Mouse (Mus musculus) hindbrain, embryonic 11.5 days (tissue): ENCODE results near the gene Fstl4. TPM values are rescaled to one million over a fixed set of nuclear protein-coding genes. Genes with fewer than 3 reads are reported as not detected.

Experiments used
- ATAC-seq: fragments of 200-750 bp; cut with Nextera tagmentation; 2 replicates; pipeline ENCODE4 v1.8.0; 2017; ENCODE audit warnings: mild to moderate bottlenecking, moderate TSS enrichment, moderate library complexity; ENCODE audit not compliant: low FRiP score
- DNase-seq: peaks from one replicate; pipeline ENCODE4 v3.0.0-alpha.2; 2015; ENCODE audit warnings: low spot score
- H3K27ac ChIP-seq: fragments of 300-500 bp; sonication (generic); 2 replicates; pipeline ENCODE4 v1.5.1; 2014; ENCODE audit warnings: mild to moderate bottlenecking, low read depth, low read length
- H3K27me3 ChIP-seq: fragments of 300-500 bp; sonication (generic); 2 replicates; pipeline ENCODE4 v1.6.1; 2014; ENCODE audit warnings: mild to moderate bottlenecking, low read length, moderate library complexity, mixed read lengths; ENCODE audit not compliant: control insufficient read depth, insufficient read depth
- H3K36me3 ChIP-seq: fragments of 300-500 bp; sonication (generic); 2 replicates; pipeline ENCODE4 v1.6.1; 2014; ENCODE audit warnings: mild to moderate bottlenecking, low read length, moderate library complexity, mixed read lengths; ENCODE audit not compliant: control insufficient read depth, insufficient read depth
- H3K4me1 ChIP-seq: fragments of 300-500 bp; sonication (generic); replicated peaks from 2 replicates; pipeline ENCODE4 v1.6.1; 2014; ENCODE audit warnings: low read length, mixed read lengths; ENCODE audit not compliant: control insufficient read depth, insufficient read depth
- H3K4me2 ChIP-seq: fragments of 300-500 bp; sonication (generic); replicated peaks from 2 replicates; pipeline ENCODE4 v1.6.1; 2014; ENCODE audit warnings: mild to moderate bottlenecking, low read depth, low read length
- H3K4me3 ChIP-seq: fragments of 300-500 bp; sonication (generic); 2 replicates; pipeline ENCODE4 v1.5.1; 2014; ENCODE audit warnings: low read depth, low read length
- H3K9ac ChIP-seq: fragments of 300-500 bp; sonication (generic); 2 replicates; pipeline ENCODE4 v1.6.1; 2014; ENCODE audit warnings: low read depth, low read length
- H3K9me3 ChIP-seq: fragments of 300-500 bp; sonication (generic); 2 replicates; pipeline ENCODE4 v1.6.1; 2016; ENCODE audit warnings: low read length; ENCODE audit not compliant: control insufficient read depth
- WGBS: fragments of 180-500 bp; shearing (Covaris S2); extraction: QIAGEN DNeasy Blood & Tissue Kit; methylation state at CpG from one replicate; pipeline ENCODE4 v1.1.7; 2014; 5-methylcytosine and 5-hydroxymethylcytosine counted together
- polyA plus RNA-seq: library from polyadenylated mRNA; unstranded; fragments of >200 nt; fragmentation: Nextera tagmentation; extraction: Ambion mirVana; gene quantifications from 2 replicates; pipeline ENCODE4 v1.2.1, GENCODE M21; 2014

Gene Fstl4
- polyA plus RNA-seq, 1 experiment from 2014 or later, result 2.1 TPM

- H3K4me1 ChIP-seq, result no peaks in the 10 kb centered on the region; the same call in 1 of the 2 replicates
- ATAC-seq, result no peak
- H3K27me3 ChIP-seq, result no peaks in the 10 kb centered on the region
- no peak overlapping the region for H3K4me3 ChIP-seq
- no peak overlapping the region for H3K9ac ChIP-seq
- H3K4me2 ChIP-seq, result no peak overlapping the region
- H3K9me3 ChIP-seq, result no peaks in the 10 kb centered on the region
- no peak for DNase-seq
- WGBS, result 18% methylated on average over 9 of the region's 9 CpGs
- no peaks in the 10 kb centered on the region for H3K36me3 ChIP-seq
- H3K27ac ChIP-seq, result no peak overlapping the region
Observed at GRCm38 (mm10) chr11:52739187-52739586, 25.2 kb upstream of the Fstl4 start.

GRCm38 (mm10) chr11:52740466-52740865 lies 24.0 kb upstream of the Fstl4 start:
- Histone ChIP-seq H3K36me3 (no peaks in the 10 kb centered on the region), H3K4me3 (no peak overlapping the region), H3K4me1 (no peaks in the 10 kb centered on the region; the same call in 1 of the 2 replicates), H3K9me3 (no peaks in the 10 kb centered on the region), H3K9ac (no peak overlapping the region), H3K27ac (no peak overlapping the region), H3K4me2 (no peak overlapping the region), H3K27me3 (no peaks in the 10 kb centered on the region)
- DNase-seq (no peak), ATAC-seq (no peak)

GRCm38 (mm10) chr11:52743956-52744355 lies 20.5 kb upstream of the Fstl4 start:
- H3K36me3 ChIP-seq, result no peaks in the 10 kb centered on the region
- H3K4me1 ChIP-seq, result no peaks in the 10 kb centered on the region; the same call in 1 of the 2 replicates
- no peak overlapping the region for H3K4me3 ChIP-seq
- no peak overlapping the region for H3K9ac ChIP-seq
- H3K4me2 ChIP-seq, result no peak overlapping the region
- DNase-seq (no peak), ATAC-seq (no peak)
- H3K27ac ChIP-seq, result no peak overlapping the region
- no peaks in the 10 kb centered on the region for H3K9me3 ChIP-seq
- no peaks in the 10 kb centered on the region for H3K27me3 ChIP-seq

GRCm38 (mm10) chr11:52744593-52745450 lies 19.6 kb upstream of the Fstl4 start:
- WGBS, result 67% methylated on average over 9 of the region's 9 CpGs
- Histone ChIP-seq H3K27ac (no peak overlapping the region), H3K36me3 (no peaks in the 10 kb centered on the region), H3K9me3 (no peaks in the 10 kb centered on the region), H3K9ac (no peak overlapping the region), H3K4me2 (no peak overlapping the region), H3K4me3 (no peak overlapping the region), H3K4me1 (no peaks in the 10 kb centered on the region), H3K27me3 (no peaks in the 10 kb centered on the region; the same call in 1 of the 2 replicates)
- DNase-seq (no peak), ATAC-seq (no peak)

GRCm38 (mm10) chr11:52747206-52747605 lies 17.2 kb upstream of the Fstl4 start:
- Histone ChIP-seq H3K4me2 (no peak overlapping the region), H3K27ac (no peak overlapping the region), H3K36me3 (no peaks in the 10 kb centered on the region), H3K9ac (no peak overlapping the region), H3K27me3 (peaks cover 3% of the 10 kb centered on the region; the same call in 1 of the 2 replicates), H3K4me3 (no peak overlapping the region), H3K4me1 (no peaks in the 10 kb centered on the region), H3K9me3 (no peaks in the 10 kb centered on the region)
- 74% methylated on average over 7 of the region's 7 CpGs for WGBS
- no peak for DNase-seq
- ATAC-seq, result no peak

GRCm38 (mm10) chr11:52747766-52748456 lies 16.5 kb upstream of the Fstl4 start:
- Histone ChIP-seq H3K4me3 (no peak overlapping the region), H3K36me3 (no peaks in the 10 kb centered on the region), H3K27me3 (peaks cover 3% of the 10 kb centered on the region; the same call in 1 of the 2 replicates), H3K9me3 (no peaks in the 10 kb centered on the region), H3K4me1 (no peaks in the 10 kb centered on the region), H3K27ac (no peak overlapping the region), H3K9ac (no peak overlapping the region), H3K4me2 (no peak overlapping the region)
- WGBS, result 9% methylated on average over 6 of the region's 6 CpGs
- DNase-seq (no peak), ATAC-seq (no peak)

- H3K27me3 ChIP-seq, result peaks cover 3% of the 10 kb centered on the region; the same call in 1 of the 2 replicates
- H3K4me1 ChIP-seq, result no peaks in the 10 kb centered on the region
- no peaks in the 10 kb centered on the region for H3K9me3 ChIP-seq
- ATAC-seq, result no peak
- H3K27ac ChIP-seq, result no peak overlapping the region
- no peak overlapping the region for H3K4me3 ChIP-seq
- no peaks in the 10 kb centered on the region for H3K36me3 ChIP-seq
- DNase-seq, result no peak
- no peak overlapping the region for H3K9ac ChIP-seq
- no peak overlapping the region for H3K4me2 ChIP-seq
- 85% methylated on average over 6 of the region's 6 CpGs for WGBS
Observed at GRCm38 (mm10) chr11:52749988-52750387, 14.4 kb upstream of the Fstl4 start.

- Histone ChIP-seq H3K4me3 (no peak overlapping the region), H3K4me1 (no peaks in the 10 kb centered on the region), H3K4me2 (no peak overlapping the region), H3K9ac (no peak overlapping the region), H3K36me3 (no peaks in the 10 kb centered on the region), H3K27ac (no peak overlapping the region), H3K27me3 (peaks cover 3% of the 10 kb centered on the region; the same call in 1 of the 2 replicates), H3K9me3 (no peaks in the 10 kb centered on the region)
- ATAC-seq (no peak), DNase-seq (no peak)
- 81% methylated on average over 12 of the region's 12 CpGs for whole genome bisulfite sequencing
Observed at GRCm38 (mm10) chr11:52752524-52752923, 11.9 kb upstream of the Fstl4 start.
